Mouse (Mus musculus): ENCODE data around the gene Gm29797.
A peak's percentile ranks its signal among the peaks of the same experiment; 100 is the strongest.

Gene Gm29797

GRCm38 (mm10) chr2:181656734-181657133 is at the start of gene Gm29797:
Gene Gm29797 (plus strand): TSS chr2:181657034.
- DNase-seq (ENCODE audit: low read depth, low spot score) = no peak

DNA sequence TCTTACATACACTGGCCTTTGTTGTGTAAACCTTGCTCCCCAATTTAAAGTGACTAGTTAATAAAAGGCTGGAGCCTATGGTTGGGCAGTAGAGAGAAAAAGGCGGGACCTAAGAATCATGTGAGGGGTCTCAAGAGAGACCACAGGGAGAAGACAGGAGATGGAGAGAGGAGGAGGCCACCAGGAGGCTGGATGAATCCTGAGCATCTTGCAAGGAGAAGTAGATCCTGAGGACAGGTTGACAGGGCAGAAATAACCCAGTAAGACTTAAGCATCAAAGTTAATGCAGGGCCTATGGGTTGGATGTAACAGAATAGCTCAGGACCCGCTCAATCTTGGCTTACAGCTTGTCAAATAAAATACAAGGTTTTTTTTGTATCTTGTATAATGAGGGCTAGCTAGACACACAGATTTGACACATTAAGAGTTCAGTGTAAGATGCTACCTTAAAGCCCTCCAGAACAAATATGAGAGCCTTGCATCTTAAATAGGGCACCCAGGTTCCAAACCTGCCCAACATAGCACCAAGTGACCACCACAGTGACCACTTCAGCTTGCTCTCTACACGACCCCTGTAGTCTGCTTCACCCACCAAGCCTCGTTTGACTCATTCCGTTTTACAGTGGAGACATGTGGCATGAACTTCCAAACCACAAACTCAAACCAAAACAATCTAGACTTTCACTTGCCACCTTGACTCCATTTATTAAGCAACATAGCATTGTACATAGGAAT is 37.9 kb upstream of the Gm29797 start:
- no peak for DNase-seq (ENCODE audit: low read depth, low spot score)

- DNase-seq (ENCODE audit: low read depth, low spot score) = no peak
Observed at GRCm38 (mm10) chr2:181623401-181623800, 33.4 kb upstream of the Gm29797 start.

- DNase-seq (ENCODE audit: low read depth, low spot score) = no peak
Observed at GRCm38 (mm10) chr2:181628471-181628870, 28.4 kb upstream of the Gm29797 start.

- no peak for DNase-seq (ENCODE audit: low read depth, low spot score)
Observed at GRCm38 (mm10) chr2:181632624-181633023, 24.2 kb upstream of the Gm29797 start.

- no peak for DNase-seq (ENCODE audit: low read depth, low spot score)
Observed at GRCm38 (mm10) chr2:181635865-181636264, 21.0 kb upstream of the Gm29797 start.

DNA sequence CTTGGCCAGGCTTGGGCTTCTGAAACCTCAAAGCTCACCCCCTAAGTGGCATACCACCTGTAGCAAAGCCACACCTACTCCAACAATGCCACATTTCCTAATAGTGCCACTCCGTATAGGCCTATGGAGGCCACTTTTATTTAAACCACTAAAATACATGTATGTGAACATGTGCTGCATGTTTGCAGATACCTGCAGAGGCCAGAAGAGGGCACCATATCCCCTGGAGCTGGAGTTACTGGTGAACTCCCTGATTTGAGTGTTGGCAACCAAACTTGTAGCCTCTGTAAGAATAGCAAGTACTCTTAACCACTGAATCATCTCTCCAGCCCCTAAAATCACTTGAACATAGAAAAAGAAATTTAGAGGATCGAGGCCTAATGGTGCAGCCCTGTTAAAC is 12.5 kb upstream of the Gm29797 start:
- DNase-seq (ENCODE audit: low read depth, low spot score) = peak; percentile 51

GRCm38 (mm10) chr2:181645666-181646065 is 11.2 kb upstream of the Gm29797 start:
- DNase-seq (ENCODE audit: low read depth, low spot score) = no peak

DNA sequence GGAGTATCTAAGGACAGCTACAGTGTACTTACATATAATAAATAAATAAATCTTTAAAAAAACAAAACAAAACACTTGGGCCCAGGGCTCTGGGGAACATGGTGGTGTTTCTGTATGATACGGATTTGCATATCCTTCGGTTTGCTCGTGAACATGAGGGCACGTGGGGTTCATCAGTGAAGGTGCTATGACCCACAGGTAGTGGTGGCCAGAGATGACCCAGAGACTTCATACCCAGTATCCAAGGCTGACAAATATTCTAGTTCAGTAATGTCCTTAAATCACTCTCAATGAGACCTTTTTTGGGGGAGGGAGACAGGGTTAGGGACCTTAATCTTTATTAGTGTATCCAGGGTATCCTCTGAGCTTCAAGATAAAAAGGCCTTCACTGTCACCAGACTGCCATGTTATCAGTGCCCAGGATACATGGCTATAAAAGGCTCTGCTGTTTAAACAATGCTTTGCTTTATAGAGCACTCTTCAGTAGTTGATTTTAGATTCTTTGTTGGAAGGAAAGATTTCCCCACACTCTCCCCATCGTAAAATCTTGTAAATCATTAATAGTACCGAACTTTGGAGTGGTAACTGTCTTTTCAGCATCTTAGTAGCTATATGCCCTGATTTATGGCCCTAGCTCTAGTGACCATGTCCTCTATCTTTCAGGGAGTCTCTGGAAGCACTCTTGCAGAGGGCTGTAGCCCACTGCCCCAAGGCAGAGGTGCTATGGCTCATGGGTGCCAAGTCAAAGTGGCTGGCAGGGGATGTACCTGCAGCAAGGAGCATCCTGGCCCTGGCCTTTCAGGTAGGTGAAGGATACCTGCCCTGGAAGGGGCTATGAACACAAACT is 10.0 kb upstream of the Gm29797 start:
- no peak for DNase-seq (ENCODE audit: low read depth, low spot score)

GRCm38 (mm10) chr2:181648926-181649325 is 7.9 kb upstream of the Gm29797 start:
- DNase-seq (ENCODE audit: low read depth, low spot score) = no peak

GRCm38 (mm10) chr2:181653065-181653464 is 3.8 kb upstream of the Gm29797 start:
- no peak for DNase-seq (ENCODE audit: low read depth, low spot score)

DNA sequence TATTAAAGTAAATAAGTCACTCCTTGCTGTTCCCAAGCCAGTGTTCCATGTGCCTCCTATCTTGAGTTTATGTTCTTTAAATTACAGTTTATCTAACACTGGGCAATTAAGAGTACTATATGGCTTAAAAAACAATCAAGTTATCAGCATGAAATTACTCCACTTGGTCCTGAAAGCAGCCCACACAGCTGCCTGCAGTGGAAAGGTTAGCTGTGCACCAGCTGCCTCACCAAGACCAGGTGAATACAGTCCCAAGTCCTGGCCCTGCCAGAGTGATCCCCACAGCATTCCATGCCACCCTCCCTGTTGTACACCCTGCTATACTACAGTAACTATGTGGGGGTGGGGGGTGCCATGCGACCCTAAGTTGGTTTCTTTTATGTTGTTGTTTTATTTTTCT is 3.3 kb upstream of the Gm29797 start:
- DNase-seq (ENCODE audit: low read depth, low spot score) = no peak

DNA sequence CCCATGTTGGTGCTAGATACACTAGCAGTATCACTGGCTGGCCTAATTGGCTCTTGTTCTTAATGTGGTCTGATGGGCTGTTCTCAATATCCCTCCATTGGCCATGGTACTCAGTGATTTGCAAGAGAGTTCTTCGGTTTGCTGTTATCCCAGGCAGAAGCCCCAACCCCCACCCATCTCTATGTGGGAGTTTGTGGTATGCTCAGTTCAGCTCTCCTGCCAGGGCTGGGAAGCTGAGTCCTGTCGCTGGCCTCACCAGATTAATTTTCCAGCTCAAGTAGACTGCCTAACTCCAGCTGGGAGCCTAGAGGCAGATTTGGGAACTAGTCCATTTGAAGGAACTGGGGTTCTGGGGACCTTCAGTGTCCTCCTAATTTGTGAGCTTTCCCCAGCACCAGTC is 607 bp downstream of the Gm29797 start:
- DNase-seq (ENCODE audit: low read depth, low spot score) = no peak

DNA sequence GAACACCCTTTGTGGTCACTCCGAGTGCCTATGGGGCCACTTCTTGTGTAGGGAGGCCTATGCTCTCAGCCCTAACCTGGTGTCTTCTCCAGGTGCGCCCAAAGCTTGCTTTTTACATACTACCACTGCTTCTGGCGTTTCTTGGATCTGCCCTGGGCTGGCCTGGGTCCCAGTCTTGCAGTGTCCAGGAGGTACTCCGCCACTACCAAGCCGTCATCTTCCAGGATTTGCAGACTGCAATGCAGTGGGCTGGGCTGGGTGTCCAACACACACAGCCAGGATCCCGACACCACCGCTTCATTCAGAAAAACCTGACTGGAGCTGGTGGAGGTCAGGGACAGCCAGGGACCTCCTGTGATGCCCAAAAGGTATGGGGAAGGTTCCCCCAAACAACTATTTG is 1.7 kb downstream of the Gm29797 start:
- no peak for DNase-seq (ENCODE audit: low read depth, low spot score)

- DNase-seq (ENCODE audit: low read depth, low spot score) = peak; percentile 54
Observed at GRCm38 (mm10) chr2:181658930-181659555, 2.2 kb downstream of the Gm29797 start.

DNA sequence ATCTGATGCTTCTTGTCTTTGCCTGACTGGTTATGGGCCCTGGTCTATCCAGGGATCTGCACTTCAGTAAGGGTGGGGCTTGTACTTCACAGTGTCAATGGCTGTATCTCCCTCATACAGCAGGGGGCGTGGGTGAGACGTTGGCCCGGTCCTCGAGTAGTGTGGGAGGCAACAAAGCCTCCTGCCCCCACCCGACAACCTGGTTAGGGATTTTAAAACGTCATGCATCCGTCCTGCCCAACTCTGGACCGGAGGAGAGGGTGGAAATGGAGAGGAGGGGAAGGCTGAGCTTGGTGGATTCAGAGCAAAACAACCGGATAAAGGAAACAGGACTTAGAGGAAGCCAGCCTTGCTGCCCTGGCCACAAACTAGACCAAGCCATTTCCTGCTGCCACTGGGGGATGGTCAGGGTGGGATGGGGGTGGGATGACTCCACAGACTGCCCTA is 2.8 kb downstream of the Gm29797 start:
- DNase-seq (ENCODE audit: low read depth, low spot score) = peak; percentile 82

GRCm38 (mm10) chr2:181662620-181663297 is 5.9 kb downstream of the Gm29797 start:
- no peak for DNase-seq (ENCODE audit: low read depth, low spot score)

DNA sequence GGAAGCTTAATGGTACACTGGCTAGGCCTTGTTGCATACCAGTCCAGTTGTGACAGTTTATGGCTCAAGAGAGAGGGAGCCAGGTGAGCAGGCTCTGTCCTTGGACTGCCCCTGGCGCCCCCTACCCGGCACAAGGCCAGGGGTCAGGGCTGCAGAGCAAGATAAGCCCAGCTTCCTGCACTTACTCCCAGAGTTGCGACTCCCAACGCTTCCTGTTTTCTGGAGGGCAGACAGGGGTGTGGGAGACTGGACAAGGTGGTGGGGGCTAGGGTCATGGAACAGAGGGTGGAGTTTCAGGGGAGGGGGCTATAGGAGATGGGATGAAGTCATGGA is 6.4 kb downstream of the Gm29797 start:
- no peak for DNase-seq (ENCODE audit: low read depth, low spot score)

GRCm38 (mm10) chr2:181670285-181670912 is 13.6 kb downstream of the Gm29797 start:
- DNase-seq (ENCODE audit: low read depth, low spot score) = no peak

- no peak for DNase-seq (ENCODE audit: low read depth, low spot score)
Observed at GRCm38 (mm10) chr2:181670913-181671311, 14.1 kb downstream of the Gm29797 start.

- no peak for DNase-seq (ENCODE audit: low read depth, low spot score)
Observed at GRCm38 (mm10) chr2:181671326-181671725, 14.5 kb downstream of the Gm29797 start, which contains the start of gene Sox18. Gene Sox18 (minus strand): TSS chr2:181671640.

All from CD4-positive helper T cell, adult 2 months (primary cell).